Mouse (Mus musculus) hematopoietic multipotent progenitor cell, adult 10-12 weeks (in vitro differentiated cells): Measurements from ENCODE around the gene Glrx2. TPM values are rescaled to one million over a fixed set of nuclear protein-coding genes. Genes with fewer than 3 reads are reported as not detected.

Source experiments
- polyA plus RNA-seq: library from polyadenylated mRNA; stranded (reverse); fragments of >175 nt; gene quantifications from 2 replicates; pipeline ENCODE4 v1.2.3, GENCODE M21; 2012; ENCODE audit warnings: low replicate concordance

Glrx2 gene
- 37.4 and 40.3 TPM in 2 replicates for polyA plus RNA-seq

DNA sequence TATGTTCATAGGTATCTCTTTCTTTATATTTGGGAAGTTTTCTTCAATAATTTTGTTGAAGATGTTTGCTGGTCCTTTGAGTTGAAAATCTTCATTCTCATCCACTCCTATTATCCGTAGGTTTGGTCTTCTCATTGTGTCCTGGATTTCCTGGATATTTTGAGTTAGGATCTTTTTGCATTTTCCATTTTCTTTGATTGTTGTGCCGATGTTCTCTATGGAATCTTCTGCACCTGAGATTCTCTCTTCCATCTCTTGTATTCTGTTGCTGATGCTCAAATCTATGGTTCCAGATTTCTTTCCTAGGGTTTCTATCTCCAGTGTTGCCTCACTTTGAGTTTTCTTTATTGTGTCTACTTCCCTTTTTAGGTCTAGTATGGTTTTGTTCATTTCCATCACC is at the start of gene Glrx2:
Glrx2 (plus strand) TSS at position 301 of the 400 bp plus-strand sequence.

DNA sequence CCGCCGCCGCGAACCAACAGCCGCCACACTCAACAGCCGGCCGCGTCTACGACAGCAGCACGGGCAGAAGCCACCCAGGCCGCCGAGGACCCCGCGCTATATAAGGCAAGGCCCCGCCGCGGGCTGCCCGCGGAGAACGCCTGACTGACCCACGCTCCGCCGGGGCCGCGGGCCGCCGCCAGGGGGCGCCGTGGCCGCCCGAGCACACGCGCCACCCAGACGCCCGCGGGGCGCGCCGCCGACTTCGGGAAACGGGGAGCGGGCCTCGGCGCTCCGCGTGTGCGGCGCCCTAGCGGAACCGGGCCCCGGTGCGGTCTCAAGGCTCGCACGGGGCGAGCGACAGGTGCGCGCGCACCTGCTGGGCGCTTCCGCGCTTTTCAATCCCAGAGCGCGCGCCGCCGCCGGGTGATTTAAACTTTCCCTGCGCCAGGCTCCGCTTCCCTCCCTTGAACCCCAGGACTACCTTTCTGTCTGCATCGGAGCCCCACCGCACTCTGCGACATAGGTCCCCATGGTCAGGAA is 13.3 kb upstream of the Glrx2 start, which contains the start of gene Cdc73:
Cdc73 (minus strand) TSS at position 153 of the 522 bp plus-strand sequence.

DNA sequence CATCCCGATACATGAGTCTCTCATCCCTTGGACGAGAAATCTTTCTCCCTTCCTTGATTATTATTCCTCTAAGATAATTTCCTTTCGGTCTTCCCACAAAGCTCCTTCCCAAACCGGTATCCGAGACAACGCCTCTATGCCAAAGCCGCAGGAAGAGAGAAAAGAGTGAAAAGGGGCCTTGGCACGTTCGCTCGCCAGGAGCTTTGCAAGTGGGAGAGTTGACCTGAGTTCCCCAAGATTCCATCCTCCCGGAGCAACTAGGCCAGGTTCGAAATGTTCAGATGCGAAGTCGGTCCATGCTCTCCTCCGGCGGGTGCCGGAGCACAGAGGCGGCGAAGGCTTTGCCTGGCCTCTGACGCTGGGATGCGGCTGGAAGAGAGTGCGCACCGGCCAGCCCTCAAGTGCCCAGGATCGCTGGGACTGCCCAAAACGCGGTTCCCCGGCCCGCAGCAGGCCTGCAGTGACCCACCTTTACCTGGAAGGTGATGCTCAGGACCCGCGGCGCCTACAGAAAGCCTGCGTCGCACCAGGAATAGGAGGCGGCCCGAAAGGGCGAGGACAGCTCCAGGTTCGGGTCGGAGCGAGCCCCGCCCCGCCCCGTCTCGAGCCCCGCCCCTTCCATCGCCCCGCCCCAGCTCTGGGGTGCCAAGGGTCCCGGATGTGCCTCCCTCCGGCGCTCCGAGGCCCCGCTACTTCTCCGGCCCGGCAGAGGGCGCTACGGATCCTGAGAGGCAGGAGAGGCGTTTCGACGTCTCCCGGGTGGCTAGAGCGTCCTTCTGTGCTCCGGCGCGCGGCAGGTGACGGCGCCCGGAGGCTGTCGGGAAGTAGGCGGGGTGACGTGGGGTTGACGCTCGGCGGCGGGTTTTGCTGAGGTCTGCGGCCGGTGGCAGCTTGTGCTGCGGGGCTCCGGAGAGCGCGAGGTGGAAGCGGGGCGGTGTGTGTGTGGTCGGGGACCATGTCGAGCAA is 60.6 kb downstream of the Glrx2 start, which contains the start of the genes Trove2 and Uchl5:
Trove2 (minus strand) TSS at position 623 of the 966 bp plus-strand sequence.
Uchl5 (plus strand) TSS at position 827 of the 966 bp plus-strand sequence.

Other genes with a start within 250 kb of the Glrx2 start
- gene B3galt2, start 75.7 kb upstream of the Glrx2 start, polyA plus RNA-seq = not detected in 2 replicates
- gene Cdc73, start 13.4 kb upstream of the Glrx2 start, polyA plus RNA-seq = 2.3 and 2.4 TPM in 2 replicates
- gene Trove2, start 60.7 kb downstream of the Glrx2 start, polyA plus RNA-seq = 0.13 and 0.17 TPM in 2 replicates
- gene Uchl5, start 60.9 kb downstream of the Glrx2 start, polyA plus RNA-seq = 30.2 and 33.3 TPM in 2 replicates